Mouse (Mus musculus) spleen, adult 2 months (tissue): ENCODE results near the gene Wsb1. TPM values are rescaled to one million over a fixed set of nuclear protein-coding genes. Genes with fewer than 3 reads are reported as not detected.

Experiments used
- DNase-seq, 2 experiments: peaks; one replicate each; pipeline versions ENCODE4 v3.0.0 to v3.0.0-alpha.2; 2012 to 2021; ENCODE audit warnings: low spot score in 2 of 2, low read depth in 1 of 2
- H3K27ac ChIP-seq: fragments of 200-500 bp; 2 replicates; pipeline ENCODE4 v1.5.1; 2012; ENCODE audit warnings: low read length, inconsistent platforms; ENCODE audit not compliant: insufficient read depth
- H3K27me3 ChIP-seq: fragments of 200-500 bp; 2 replicates; pipeline ENCODE4 v1.6.1; 2012; ENCODE audit warnings: mild to moderate bottlenecking, moderate library complexity, low read length, inconsistent platforms; ENCODE audit not compliant: control insufficient read depth, insufficient read depth
- H3K36me3 ChIP-seq: fragments of 200-500 bp; 2 replicates; pipeline ENCODE4 v1.6.1; 2012; ENCODE audit warnings: mild to moderate bottlenecking, low read length, inconsistent platforms; ENCODE audit not compliant: control insufficient read depth, insufficient read depth
- H3K4me1 ChIP-seq: fragments of 200-500 bp; 2 replicates; pipeline ENCODE4 v1.6.1; 2011; ENCODE audit warnings: inconsistent platforms; ENCODE audit not compliant: control insufficient read depth, insufficient read depth, insufficient read length
- H3K4me3 ChIP-seq: fragments of 200-500 bp; 2 replicates; pipeline ENCODE4 v1.5.1; 2011; ENCODE audit warnings: mild to moderate bottlenecking, inconsistent platforms; ENCODE audit not compliant: insufficient read depth, insufficient read length; ENCODE audit errors: extremely low read depth
- CTCF ChIP-seq: fragments of 200-500 bp; IDR thresholded peaks from 2 replicates; pipeline ENCODE4 v1.5.1; 2011; ENCODE audit warnings: mild to moderate bottlenecking, inconsistent platforms; ENCODE audit not compliant: insufficient read depth, insufficient read length, insufficient replicate concordance; ENCODE audit errors: extremely low read depth
- POLR2A ChIP-seq: fragments of 200-500 bp; IDR thresholded peaks from 2 replicates; pipeline ENCODE4 v1.6.1; 2011; ENCODE audit warnings: low read depth, low read length, inconsistent platforms
- WGBS: fragments of 180-500 bp; shearing (Covaris S2); methylation state at CpG from one replicate; pipeline ENCODE4 v1.1.7; 2018; 5-methylcytosine and 5-hydroxymethylcytosine counted together
- polyA plus RNA-seq: library from polyadenylated mRNA; depleted of rRNA; stranded (reverse); fragments of >200 nt; gene quantifications from 2 replicates; pipeline ENCODE4 v1.2.3, GENCODE M21; 2012

The Wsb1 gene
- polyA plus RNA-seq, 1 experiment = 30.1 TPM

DNA sequence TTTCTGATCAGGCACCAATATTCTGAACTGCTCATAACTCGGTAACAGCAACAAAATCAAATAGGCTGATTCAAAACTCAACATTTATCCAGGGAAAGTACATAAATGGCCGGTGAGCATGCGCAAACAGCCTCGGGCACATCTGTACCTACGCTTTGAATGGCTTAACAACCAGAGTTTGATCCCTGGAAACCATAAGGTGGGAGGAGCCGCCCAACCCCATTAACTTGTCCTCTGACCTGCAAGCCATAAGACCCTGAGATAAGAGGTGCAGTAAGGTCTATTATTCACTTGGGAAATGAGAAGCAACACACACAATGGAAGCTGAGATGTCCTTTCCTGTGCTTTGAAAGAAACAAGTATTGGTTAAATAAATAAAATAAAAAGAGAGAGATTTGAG lies 37.3 kb downstream of the Wsb1 start:
- no peak overlapping the region for H3K27ac ChIP-seq
- WGBS = 91% methylated on average over 6 of the region's 6 CpGs
- DNase-seq = no peak
- no peaks in the 10 kb centered on the region; the same call in 1 of the 2 replicates for H3K4me1 ChIP-seq
- H3K4me3 ChIP-seq = no peak overlapping the region
- H3K36me3 ChIP-seq = no peaks in the 10 kb centered on the region
- TF ChIP-seq POLR2A = no peak
- no peak for TF ChIP-seq CTCF
- H3K27me3 ChIP-seq = no peaks in the 10 kb centered on the region

DNA sequence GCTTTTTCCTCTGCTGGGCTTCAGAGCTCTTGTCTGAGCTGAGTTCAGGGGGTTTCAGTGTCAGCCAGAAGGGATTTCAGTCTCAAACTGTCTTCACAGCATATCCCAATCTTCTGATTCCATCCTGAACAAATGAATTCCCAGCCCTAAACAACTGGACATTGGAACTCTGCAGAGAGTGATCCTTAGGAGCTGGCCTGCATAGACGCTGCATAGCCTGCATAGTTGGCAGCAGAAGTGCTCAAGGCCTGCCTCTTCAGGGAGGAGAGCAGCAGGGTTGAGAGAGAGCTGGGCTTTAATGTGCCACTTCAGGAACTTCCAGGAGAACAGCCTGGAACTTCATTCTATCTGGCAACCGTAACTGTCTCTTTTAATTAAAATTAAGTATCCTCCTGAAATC lies 38.9 kb downstream of the Wsb1 start:
- H3K27ac ChIP-seq = no peak overlapping the region
- no peaks in the 10 kb centered on the region for H3K36me3 ChIP-seq
- no peaks in the 10 kb centered on the region for H3K27me3 ChIP-seq
- WGBS = 82% methylated on average over 2 of the region's 2 CpGs
- DNase-seq = no peak
- TF ChIP-seq CTCF (no peak), POLR2A (no peak)
- H3K4me1 ChIP-seq = no peaks in the 10 kb centered on the region; the same call in 1 of the 2 replicates
- H3K4me3 ChIP-seq = no peak overlapping the region

DNA sequence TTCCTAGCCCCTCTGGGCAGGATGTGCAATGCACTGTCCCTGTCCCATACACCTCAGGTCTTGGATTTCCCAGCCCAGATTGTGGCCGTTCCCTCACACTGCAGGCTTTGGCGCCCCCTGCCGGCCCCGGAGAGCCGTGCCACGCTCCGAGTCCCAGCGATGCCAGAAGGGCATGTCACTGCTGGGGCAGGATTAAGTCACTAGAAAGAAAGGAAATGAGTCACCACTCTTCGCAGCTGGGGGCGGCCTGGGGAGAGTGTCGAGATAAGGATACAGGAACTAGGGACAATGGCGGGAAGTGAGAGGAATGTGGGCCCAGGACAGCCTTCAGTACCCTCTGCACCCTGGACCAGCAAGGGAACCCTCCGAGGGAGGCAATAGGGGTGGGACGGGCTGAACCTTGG lies 40.5 kb downstream of the Wsb1 start:
- Histone ChIP-seq H3K4me3 (no peak overlapping the region), H3K27ac (no peak overlapping the region), H3K4me1 (peaks cover 2% of the 10 kb centered on the region; the same call in 1 of the 2 replicates), H3K27me3 (no peaks in the 10 kb centered on the region), H3K36me3 (no peaks in the 10 kb centered on the region)
- peak; percentile 99 for TF ChIP-seq CTCF
- TF ChIP-seq POLR2A = no peak
- DNase-seq = peak; percentile 39 to 82
- WGBS = 12% methylated on average over 14 of the region's 14 CpGs

DNA sequence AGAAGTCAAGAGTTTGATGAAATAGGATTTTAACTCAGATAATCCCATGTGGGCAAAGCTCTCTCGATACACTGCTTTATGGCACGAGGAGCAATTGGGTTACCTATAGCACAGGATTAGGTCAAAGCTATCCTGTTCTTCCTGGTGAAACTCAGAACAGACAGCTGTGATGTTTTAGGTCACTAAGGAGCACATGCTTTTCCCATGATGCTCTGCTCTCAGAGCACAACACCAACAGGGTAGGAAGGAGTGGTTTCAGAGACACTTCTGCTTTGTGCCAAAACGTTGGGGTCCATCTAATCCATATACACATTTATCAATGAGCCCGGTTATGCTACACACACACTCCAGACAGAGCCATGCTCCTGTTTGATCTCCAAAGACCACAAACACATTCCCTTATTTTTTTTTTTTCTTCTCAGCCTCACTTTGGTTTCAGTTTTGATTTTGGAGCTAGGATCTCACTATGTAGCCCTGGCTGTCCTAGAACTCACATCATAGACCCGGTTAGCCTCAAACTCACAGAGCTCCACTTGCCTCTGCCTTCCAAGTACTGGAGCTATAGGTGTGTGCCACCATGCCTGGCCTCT lies 44.5 kb downstream of the Wsb1 start:
- no peaks in the 10 kb centered on the region for H3K27me3 ChIP-seq
- WGBS = 72% methylated on average over 5 of the region's 5 CpGs
- no peak overlapping the region for H3K4me3 ChIP-seq
- no peak overlapping the region for H3K27ac ChIP-seq
- peaks cover 9% of the 10 kb centered on the region; the same call in 1 of the 2 replicates for H3K4me1 ChIP-seq
- TF ChIP-seq CTCF (no peak), POLR2A (no peak)
- no peaks in the 10 kb centered on the region for H3K36me3 ChIP-seq
- no peak for DNase-seq

DNA sequence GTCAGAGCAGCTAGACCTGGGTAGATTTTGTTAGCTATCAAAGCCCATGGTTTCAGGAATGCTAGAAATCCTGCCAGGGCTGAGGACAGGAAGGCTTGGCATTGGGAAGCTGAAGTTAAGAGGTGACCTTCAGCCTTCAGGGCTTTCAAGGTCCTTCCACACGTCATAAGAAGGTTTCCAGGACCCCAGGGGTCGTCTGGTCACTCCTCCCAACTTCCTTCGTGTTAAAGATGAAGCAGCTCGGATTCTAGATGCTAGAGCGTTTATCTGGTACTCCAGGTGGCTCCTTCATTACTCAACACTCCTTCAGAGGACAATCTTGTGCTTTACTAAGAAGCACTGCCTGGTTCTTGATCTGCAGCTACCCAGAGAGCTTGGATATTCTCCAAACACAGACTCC lies 45.4 kb downstream of the Wsb1 start:
- DNase-seq = no peak
- peaks cover 9% of the 10 kb centered on the region; the same call in 1 of the 2 replicates for H3K4me1 ChIP-seq
- H3K4me3 ChIP-seq = no peak overlapping the region
- no peak for TF ChIP-seq POLR2A
- TF ChIP-seq CTCF = no peak
- 80% methylated on average over 5 of the region's 5 CpGs for WGBS
- no peaks in the 10 kb centered on the region for H3K27me3 ChIP-seq
- no peaks in the 10 kb centered on the region for H3K36me3 ChIP-seq
- H3K27ac ChIP-seq = no peak overlapping the region

DNA sequence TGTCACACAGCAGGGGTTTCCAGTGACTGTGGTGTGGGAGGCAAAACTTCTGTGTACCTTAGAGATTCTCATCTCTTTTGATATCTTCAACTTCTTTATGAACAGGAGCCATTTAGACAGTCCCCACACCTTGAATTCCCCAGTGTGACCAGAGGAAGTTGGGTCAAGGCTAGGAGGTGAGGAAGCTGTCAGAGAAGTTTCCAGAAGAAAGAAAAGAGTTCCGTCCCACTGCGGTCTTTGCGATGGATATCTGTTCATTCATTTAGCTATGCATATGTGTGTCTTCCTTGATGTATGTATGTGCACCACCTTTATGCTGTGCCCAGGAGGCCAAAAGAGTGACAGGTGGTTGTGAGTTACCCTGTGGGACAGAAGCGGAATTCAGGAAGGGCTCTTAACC lies 46.0 kb downstream of the Wsb1 start:
- 73% methylated on average over 4 of the region's 4 CpGs for WGBS

DNA sequence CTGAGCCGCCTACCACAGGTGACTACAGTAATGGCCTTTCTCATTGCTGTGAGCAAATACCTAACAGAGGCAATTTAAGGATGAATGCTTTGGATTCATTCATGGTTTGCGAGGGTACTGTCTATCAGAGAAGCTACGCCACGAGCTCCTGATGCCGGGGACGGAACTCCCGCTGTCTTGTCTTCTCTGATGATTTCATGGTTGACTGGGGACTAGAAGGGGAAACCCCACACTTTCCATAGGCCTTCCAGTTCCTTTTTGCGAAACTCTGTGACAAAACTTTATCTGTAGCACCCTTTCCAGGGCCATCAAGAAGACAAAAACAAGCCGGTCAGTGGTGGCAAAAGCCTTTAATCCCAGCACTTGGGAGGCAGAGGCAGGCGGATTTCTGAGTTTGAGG lies 46.8 kb downstream of the Wsb1 start:
- no peak overlapping the region for H3K27ac ChIP-seq
- no peak overlapping the region for H3K4me3 ChIP-seq
- H3K4me1 ChIP-seq = peaks cover 9% of the 10 kb centered on the region; the same call in 1 of the 2 replicates
- no peaks in the 10 kb centered on the region for H3K27me3 ChIP-seq
- TF ChIP-seq POLR2A (no peak), CTCF (no peak)
- H3K36me3 ChIP-seq = no peaks in the 10 kb centered on the region
- 47% methylated on average over 10 of the region's 10 CpGs for WGBS
- DNase-seq = peak; percentile 54 to 56

More for the DNA sequence above, 46.0 kb downstream of the Wsb1 start:
- Histone ChIP-seq H3K27me3 (no peaks in the 10 kb centered on the region), H3K36me3 (no peaks in the 10 kb centered on the region), H3K4me1 (peaks cover 9% of the 10 kb centered on the region; the same call in 1 of the 2 replicates), H3K27ac (no peak overlapping the region), H3K4me3 (no peak overlapping the region)
- TF ChIP-seq POLR2A (no peak), CTCF (no peak)
- DNase-seq = no peak
